Mouse (Mus musculus) midbrain, embryonic 16.5 days (tissue): ENCODE measurements around the gene Kcnh2. TPM values are rescaled to one million over a fixed set of nuclear protein-coding genes. Genes with fewer than 3 reads are reported as not detected.

Experiments
- ATAC-seq: fragments of 200-750 bp; cut with Nextera tagmentation; 2 replicates; pipeline ENCODE4 v1.8.0; 2017; ENCODE audit warnings: moderate TSS enrichment
- H3K27ac ChIP-seq: fragments of 300-500 bp; sonication (generic); 2 replicates; pipeline ENCODE4 v1.5.1; 2014; ENCODE audit warnings: mild to moderate bottlenecking, low read length, mixed read lengths
- H3K27me3 ChIP-seq: fragments of 300-500 bp; sonication (generic); 2 replicates; pipeline ENCODE4 v1.6.1; 2014; ENCODE audit warnings: low read depth, low read length, mixed read lengths; ENCODE audit not compliant: control insufficient read depth, insufficient read depth
- H3K36me3 ChIP-seq: fragments of 300-500 bp; sonication (generic); 2 replicates; pipeline ENCODE4 v1.6.1; 2014; ENCODE audit warnings: mild to moderate bottlenecking, low read length, moderate library complexity, mixed read lengths; ENCODE audit not compliant: control insufficient read depth, insufficient read depth
- H3K4me1 ChIP-seq: fragments of 300-500 bp; sonication (generic); 2 replicates; pipeline ENCODE4 v1.6.1; 2014; ENCODE audit warnings: mild to moderate bottlenecking, low read length, mixed read lengths; ENCODE audit not compliant: control insufficient read depth, insufficient read depth
- H3K4me2 ChIP-seq: fragments of 300-500 bp; sonication (generic); 2 replicates; pipeline ENCODE4 v1.6.1; 2014; ENCODE audit warnings: mild to moderate bottlenecking, low read length, mixed read lengths
- H3K4me3 ChIP-seq: fragments of 300-500 bp; sonication (generic); 2 replicates; pipeline ENCODE4 v1.5.1; 2014; ENCODE audit warnings: low read depth, mild to moderate bottlenecking, low read length, moderate library complexity, mixed read lengths
- H3K9ac ChIP-seq: fragments of 300-500 bp; sonication (generic); 2 replicates; pipeline ENCODE4 v1.6.1; 2014; ENCODE audit warnings: low read depth, low read length, mixed read lengths
- H3K9me3 ChIP-seq: fragments of 300-500 bp; sonication (generic); replicated peaks from 2 replicates; pipeline ENCODE4 v1.6.1; 2014; ENCODE audit warnings: mild to moderate bottlenecking, low read length, mixed read lengths; ENCODE audit not compliant: control insufficient read depth, poor library complexity, severe bottlenecking
- WGBS: fragments of 180-500 bp; shearing (Covaris S2); extraction: QIAGEN DNeasy Blood & Tissue Kit; methylation state at CpG from one replicate; pipeline ENCODE4 v1.1.7; 2014; 5-methylcytosine and 5-hydroxymethylcytosine counted together
- polyA plus RNA-seq: library from polyadenylated mRNA; unstranded; fragments of >200 nt; fragmentation: Nextera tagmentation; extraction: Ambion mirVana; gene quantifications from 2 replicates; pipeline ENCODE4 v1.2.1, GENCODE M21; 2015

The Kcnh2 gene
- polyA plus RNA-seq, 1 experiment from 2014 or later: 11.7 TPM

DNA sequence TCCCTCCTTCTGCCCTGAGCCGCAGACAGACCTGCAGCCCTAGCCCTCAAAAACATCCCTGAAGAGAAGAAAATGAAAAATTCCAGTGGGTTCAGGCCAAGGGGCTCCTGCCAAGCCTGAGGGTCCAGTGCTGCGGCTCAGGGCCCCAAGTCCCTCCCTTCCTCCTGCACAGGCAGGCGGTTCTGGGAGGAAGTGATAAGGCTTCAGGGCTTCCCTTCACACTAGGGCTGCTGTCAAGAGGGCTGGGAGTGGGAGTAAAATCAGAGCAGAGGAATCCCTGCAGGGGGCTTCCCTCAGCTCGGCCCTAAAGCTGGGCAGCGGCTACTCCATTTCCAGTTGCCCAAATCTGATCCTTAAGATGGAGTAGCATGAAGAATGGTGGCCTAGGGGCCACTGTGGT, 14.1 kb upstream of the Kcnh2 start:
- H3K27me3 ChIP-seq: no peaks in the 10 kb centered on the region
- 0 out of 2 replicates have a peak, but pooled peaks cover 3% of the 10 kb centered on the region for H3K4me1 ChIP-seq
- 54% methylated on average over 5 of the region's 5 CpGs for WGBS
- ATAC-seq: no peak
- H3K4me3 ChIP-seq: no peak overlapping the region
- H3K9ac ChIP-seq: no peak overlapping the region
- 0 out of 2 replicates have a peak overlapping the region, but pooled peaks have one; percentile 2 for H3K4me2 ChIP-seq
- no peaks in the 10 kb centered on the region for H3K36me3 ChIP-seq
- H3K9me3 ChIP-seq: no peaks in the 10 kb centered on the region
- H3K27ac ChIP-seq: no peak overlapping the region

DNA sequence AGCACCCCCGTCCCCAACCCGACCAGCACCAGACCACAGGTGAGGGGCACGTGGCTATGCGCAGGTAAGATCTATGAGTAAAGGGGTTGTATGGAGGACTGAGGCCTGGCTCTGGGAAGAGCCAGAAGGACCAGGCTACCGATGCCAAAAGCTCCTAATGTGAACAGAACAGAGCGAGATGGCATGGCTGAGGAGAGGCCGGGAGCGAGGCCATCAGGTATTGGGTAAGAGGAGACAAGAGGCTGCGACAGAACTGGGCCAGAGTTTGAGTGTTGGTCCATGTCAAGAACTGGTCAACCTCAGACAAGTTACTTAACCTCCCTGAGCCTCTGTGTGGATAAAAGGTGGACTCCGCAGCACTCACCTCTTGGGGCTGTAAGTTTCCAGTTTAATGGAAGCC, 13.6 kb upstream of the Kcnh2 start:
- Histone ChIP-seq H3K4me1 (0 out of 2 replicates have a peak, but pooled peaks cover 3% of the 10 kb centered on the region), H3K27ac (no peak overlapping the region), H3K4me3 (no peak overlapping the region), H3K36me3 (no peaks in the 10 kb centered on the region), H3K4me2 (no peak overlapping the region), H3K27me3 (no peaks in the 10 kb centered on the region), H3K9ac (0 out of 2 replicates have a peak overlapping the region, but pooled peaks have one; percentile 14), H3K9me3 (no peaks in the 10 kb centered on the region)
- WGBS: 83% methylated on average over 10 of the region's 10 CpGs
- ATAC-seq: no peak

DNA sequence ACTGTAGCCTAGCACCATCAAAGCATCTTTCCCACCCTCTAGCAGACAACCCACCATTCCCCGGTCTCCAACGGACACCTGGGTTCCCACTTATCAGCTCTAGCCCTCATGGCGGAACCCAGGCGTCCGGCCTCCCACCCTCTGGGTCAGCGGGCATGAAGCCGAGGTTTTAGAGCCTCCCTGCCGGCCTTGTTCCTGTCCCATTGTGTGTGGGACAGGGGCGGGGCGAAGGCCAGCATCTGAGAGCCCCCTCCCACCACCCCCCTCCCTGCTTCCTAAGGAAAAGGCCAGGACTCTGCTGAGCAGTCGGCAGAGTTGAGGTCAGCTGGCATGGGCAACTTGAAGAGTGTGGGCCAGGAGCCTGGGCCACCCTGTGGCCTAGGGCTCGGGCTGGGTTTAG, 13.1 kb upstream of the Kcnh2 start, which contains the start of gene Nos3:
TSS of gene Nos3 (plus strand) at position 303 of the 400 bp plus-strand sequence.
- no peak within 1 kb of the TSS for H3K4me3 ChIP-seq
- WGBS: 24% methylated on average over 12 of the region's 12 CpGs
- H3K4me1 ChIP-seq: 0 out of 2 replicates have a peak, but pooled peaks cover 3% of the 10 kb centered on the region
- no peaks in the 10 kb centered on the region for H3K36me3 ChIP-seq
- H3K27ac ChIP-seq: no peak within 1 kb of the TSS
- H3K4me2 ChIP-seq: no peak within 1 kb of the TSS
- ATAC-seq: no peak
- H3K27me3 ChIP-seq: no peaks in the 10 kb centered on the region
- 0 out of 2 replicates have a peak within 1 kb of the TSS, but pooled peaks have one; percentile 14 for H3K9ac ChIP-seq
- no peaks in the 10 kb centered on the region for H3K9me3 ChIP-seq

DNA sequence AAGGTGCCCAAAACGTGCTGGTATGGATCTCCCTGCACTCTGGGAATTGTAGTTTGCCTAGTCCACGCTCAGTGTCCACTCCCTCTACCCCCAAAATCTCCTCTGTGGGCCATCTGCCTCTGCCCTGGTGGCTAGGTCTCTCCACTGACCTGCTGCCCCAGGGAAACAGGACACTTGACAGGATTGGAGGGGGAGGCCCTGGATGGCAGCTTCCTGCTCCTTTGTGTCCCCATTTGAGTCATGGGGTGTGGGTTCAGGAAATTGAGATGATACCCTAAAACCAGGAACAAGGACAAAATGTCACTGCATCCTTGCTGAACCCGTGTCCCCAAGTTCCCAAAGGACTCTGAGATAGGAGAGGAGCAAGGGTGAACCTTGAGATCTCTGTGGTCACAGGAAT, 12.7 kb upstream of the Kcnh2 start:
- WGBS: 54% methylated on average over 3 of the region's 3 CpGs
- Histone ChIP-seq H3K4me2 (no peak overlapping the region), H3K9me3 (no peaks in the 10 kb centered on the region), H3K4me1 (0 out of 2 replicates have a peak, but pooled peaks cover 3% of the 10 kb centered on the region), H3K27me3 (no peaks in the 10 kb centered on the region), H3K9ac (no peak overlapping the region), H3K4me3 (no peak overlapping the region), H3K27ac (no peak overlapping the region), H3K36me3 (no peaks in the 10 kb centered on the region)
- no peak for ATAC-seq

DNA sequence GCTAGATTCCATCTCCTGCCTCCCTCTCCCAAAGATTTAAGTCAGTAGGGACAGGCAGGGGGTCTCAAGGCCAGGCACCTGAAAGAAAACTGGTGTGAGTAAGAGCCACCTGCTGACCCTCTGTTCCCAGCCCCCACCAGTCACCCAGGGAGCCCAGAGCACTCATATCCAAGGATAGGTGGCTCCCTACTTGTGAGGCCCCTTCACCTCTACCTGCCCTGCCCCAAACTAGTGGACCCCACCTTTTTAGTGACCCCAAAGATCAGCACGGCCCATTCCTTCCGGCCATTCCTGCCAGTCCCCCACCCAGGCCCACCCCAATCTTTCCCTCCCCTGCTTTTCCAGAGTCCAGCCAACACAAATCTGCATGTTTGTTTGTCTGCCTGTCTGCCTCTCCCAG, 12.1 kb upstream of the Kcnh2 start:
- Histone ChIP-seq H3K27ac (no peak overlapping the region), H3K4me1 (0 out of 2 replicates have a peak, but pooled peaks cover 3% of the 10 kb centered on the region), H3K9ac (no peak overlapping the region), H3K27me3 (no peaks in the 10 kb centered on the region), H3K4me2 (no peak overlapping the region), H3K36me3 (no peaks in the 10 kb centered on the region), H3K4me3 (no peak overlapping the region), H3K9me3 (no peaks in the 10 kb centered on the region)
- 78% methylated on average over 2 of the region's 2 CpGs for WGBS
- ATAC-seq: no peak

DNA sequence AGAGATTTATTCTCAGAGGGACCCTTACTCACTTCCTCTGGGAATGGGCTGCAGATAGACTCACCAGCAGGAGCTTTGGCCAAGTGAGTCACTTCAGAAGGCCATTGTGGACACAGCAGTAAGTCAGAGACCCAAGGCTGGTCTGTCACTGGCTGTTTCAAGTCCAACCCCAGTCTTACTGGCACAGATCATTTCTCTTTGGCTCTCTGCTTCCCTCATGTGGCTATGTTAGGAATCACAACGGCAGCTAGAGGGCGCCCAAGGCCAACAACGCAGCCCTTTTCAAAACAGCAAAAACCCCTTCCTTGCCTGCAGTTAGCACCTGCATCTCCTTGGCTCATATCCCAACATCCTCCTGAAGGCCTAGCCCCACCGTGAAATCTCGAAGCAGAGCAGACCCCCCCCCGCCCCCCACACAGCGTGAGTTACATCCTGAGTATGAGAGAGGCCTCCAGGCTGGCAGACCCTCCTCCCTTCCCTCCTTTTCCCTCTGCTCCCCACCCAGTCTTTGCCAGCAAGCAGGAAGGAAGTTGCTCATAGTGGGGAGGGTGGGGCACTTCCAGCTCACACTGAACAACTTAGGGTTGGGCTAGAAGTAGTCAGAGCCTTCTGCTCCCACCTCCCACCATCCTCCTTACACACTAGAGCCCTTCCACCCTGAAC, 9.5 kb upstream of the Kcnh2 start:
- Histone ChIP-seq H3K9ac (peak overlapping the region; percentile 41; the same call in 1 of the 2 replicates), H3K27me3 (no peaks in the 10 kb centered on the region), H3K27ac (no peak overlapping the region), H3K4me2 (no peak overlapping the region), H3K4me3 (no peak overlapping the region), H3K36me3 (no peaks in the 10 kb centered on the region), H3K9me3 (no peaks in the 10 kb centered on the region), H3K4me1 (0 out of 2 replicates have a peak, but pooled peaks cover 3% of the 10 kb centered on the region)
- 0% methylated on average over 7 of the region's 7 CpGs for WGBS
- peak; percentile 77 for ATAC-seq

DNA sequence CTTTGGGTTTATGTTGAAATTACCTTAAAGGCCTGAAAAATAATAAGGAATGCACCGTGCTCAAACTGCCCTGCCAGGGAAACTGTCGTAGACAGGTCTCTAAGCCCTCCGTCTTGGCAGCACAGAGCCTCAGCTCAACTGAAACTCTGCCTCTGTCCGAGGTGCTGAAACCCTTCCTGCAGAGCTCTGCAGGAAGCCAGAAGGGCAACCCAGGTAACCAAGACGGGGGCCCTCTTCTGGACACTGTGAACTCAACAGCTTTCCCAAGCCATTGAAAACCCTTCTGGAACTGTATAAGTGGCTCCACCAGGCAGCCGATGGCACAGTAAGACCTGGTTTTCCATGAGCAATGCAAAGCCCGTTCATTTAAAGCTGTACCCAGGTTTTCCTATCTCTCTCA, 6.1 kb upstream of the Kcnh2 start:
- no peaks in the 10 kb centered on the region for H3K36me3 ChIP-seq
- no peak overlapping the region for H3K9ac ChIP-seq
- H3K4me1 ChIP-seq: peaks cover 13% of the 10 kb centered on the region
- WGBS: 18% methylated on average over 7 of the region's 7 CpGs
- H3K27ac ChIP-seq: no peak overlapping the region
- no peak overlapping the region for H3K4me3 ChIP-seq
- H3K27me3 ChIP-seq: no peaks in the 10 kb centered on the region
- H3K4me2 ChIP-seq: no peak overlapping the region
- H3K9me3 ChIP-seq: no peaks in the 10 kb centered on the region
- no peak for ATAC-seq

DNA sequence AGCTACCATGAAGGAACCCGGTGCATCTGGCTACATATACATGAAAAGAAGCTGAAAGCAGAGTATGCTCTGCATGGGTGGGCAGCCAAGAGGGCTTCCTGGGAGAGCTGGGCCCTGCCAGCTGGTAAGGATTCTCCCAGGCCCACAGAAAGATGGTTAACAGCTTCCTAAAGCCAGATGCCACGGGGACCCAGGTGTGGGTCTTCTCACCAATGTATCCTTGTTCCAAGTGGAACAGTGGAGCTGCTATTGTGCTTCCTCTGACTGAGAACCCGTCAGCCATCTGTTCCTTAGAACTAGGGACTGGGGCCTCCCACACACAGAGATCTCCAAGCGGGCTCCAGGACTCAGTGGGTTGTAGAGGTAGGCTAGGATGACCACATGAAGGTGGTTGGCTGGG, 5.4 kb upstream of the Kcnh2 start:
- no peak for ATAC-seq
- 54% methylated on average over 4 of the region's 4 CpGs for WGBS

DNA sequence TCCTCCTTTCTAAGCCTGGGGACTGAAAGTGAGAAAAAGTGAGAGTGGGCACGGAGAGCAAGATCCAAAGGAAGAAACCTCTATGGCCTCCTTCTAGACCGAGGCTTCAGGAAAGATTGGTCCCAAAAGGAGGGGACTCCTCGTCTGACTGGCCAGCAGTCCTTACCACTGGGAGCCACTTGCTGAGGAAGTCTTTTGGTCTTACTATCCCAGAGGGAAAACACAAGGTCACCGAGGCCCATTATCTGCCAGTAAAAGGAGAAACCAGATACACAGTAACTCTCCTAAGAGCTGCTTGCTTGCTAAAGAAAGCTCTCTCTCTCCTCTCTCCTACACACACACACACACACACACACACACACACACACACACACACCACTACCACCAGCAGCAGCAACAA, 1.9 kb upstream of the Kcnh2 start:
- Histone ChIP-seq H3K4me1 (peaks cover 40% of the 10 kb centered on the region), H3K4me2 (no peak overlapping the region), H3K9me3 (no peaks in the 10 kb centered on the region), H3K27ac (no peak overlapping the region), H3K9ac (no peak overlapping the region; the same call in 1 of the 2 replicates), H3K4me3 (no peak overlapping the region), H3K27me3 (no peaks in the 10 kb centered on the region), H3K36me3 (no peaks in the 10 kb centered on the region)
- no peak for ATAC-seq
- WGBS: 23% methylated on average over 4 of the region's 4 CpGs

More for the DNA sequence above, 5.4 kb upstream of the Kcnh2 start:
- no peak overlapping the region for H3K27ac ChIP-seq
- no peak overlapping the region for H3K9ac ChIP-seq
- H3K27me3 ChIP-seq: no peaks in the 10 kb centered on the region
- H3K4me3 ChIP-seq: no peak overlapping the region
- H3K36me3 ChIP-seq: no peaks in the 10 kb centered on the region
- no peaks in the 10 kb centered on the region for H3K9me3 ChIP-seq
- H3K4me1 ChIP-seq: peaks cover 19% of the 10 kb centered on the region
- H3K4me2 ChIP-seq: no peak overlapping the region
